Mouse (Mus musculus): ENCODE data around the gene Map3k15. TPM values are rescaled to one million over a fixed set of nuclear protein-coding genes. Genes with fewer than 3 reads are reported as not detected.

Gene Map3k15
- total and polyA plus RNA-seq, 2 experiments from 2014 or later: 0.31 to 1.2 TPM

DNA sequence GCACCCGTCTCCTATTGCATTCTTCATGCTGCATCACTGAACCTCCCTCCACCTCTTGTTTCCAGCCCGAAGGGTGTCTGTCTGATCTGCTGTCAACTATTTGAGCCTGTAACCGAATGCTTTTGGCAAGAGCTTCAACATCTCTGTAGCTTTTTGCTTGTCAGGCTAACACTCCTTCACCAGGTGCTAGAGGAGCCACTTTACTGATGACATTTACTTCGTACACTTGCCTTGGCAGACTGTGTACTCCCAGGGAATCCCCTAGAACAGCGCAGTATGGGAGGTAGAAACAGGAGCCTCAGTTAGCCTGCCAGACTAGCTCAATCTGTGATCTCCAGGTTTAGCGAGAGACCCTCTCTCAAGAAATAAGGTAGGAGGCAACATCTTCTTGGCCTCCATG is 32.8 kb upstream of the Map3k15 start:
- DNase-seq (ENCODE audit: low spot score) (no peak), ATAC-seq (ENCODE audit: low FRiP score) (no peak)
- H3K36me3 ChIP-seq (ENCODE audit: insufficient read depth, low read length): no peaks in the 10 kb centered on the region
- H3K27me3 ChIP-seq (ENCODE audit: insufficient read depth, low read length): no peaks in the 10 kb centered on the region; the same call in 1 of the 2 replicates
- no peak for TF ChIP-seq CTCF (IDR thresholded peaks at IDR 0.05)
- no peak overlapping the region for H3K9ac ChIP-seq (replicated peaks; ENCODE audit: low read length, poor library complexity, severe bottlenecking)
- WGBS: 87% methylated on average over 6 of the region's 6 CpGs
- no peak overlapping the region for H3K27ac ChIP-seq (ENCODE audit: low read depth, low read length)
- H3K4me1 ChIP-seq (ENCODE audit: insufficient read depth, low read length): no peaks in the 10 kb centered on the region
- H3K4me2 ChIP-seq (ENCODE audit: low read depth, low read length, poor library complexity, severe bottlenecking): no peak overlapping the region
- H3K4me3 ChIP-seq (ENCODE audit: low read depth, low read length): no peak overlapping the region
- no peaks in the 10 kb centered on the region for H3K9me3 ChIP-seq (ENCODE audit: low read length)

DNA sequence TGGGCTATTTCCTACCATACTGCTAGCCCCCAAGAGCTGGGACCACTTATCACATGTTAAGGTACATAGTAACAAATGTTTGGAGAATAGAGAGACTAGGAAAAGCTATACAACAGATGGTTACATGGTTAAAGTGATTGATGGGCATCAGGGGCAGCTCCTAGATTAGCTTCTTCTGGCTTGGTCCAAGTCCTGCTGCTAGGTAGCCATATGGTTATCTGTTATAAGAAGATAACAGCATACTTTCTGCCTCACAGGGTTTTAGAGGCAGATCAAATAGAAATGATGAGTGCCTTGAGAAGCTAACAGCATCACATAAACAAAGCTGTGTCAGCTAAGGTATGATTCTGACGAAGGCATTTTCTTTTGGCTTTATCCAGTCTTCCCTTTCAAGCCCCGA is 26.8 kb upstream of the Map3k15 start:
- Histone ChIP-seq H3K4me3 (ENCODE audit: low read depth, low read length) (no peak overlapping the region), H3K4me2 (ENCODE audit: low read depth, low read length, poor library complexity, severe bottlenecking) (no peak overlapping the region), H3K9me3 (ENCODE audit: low read length) (no peaks in the 10 kb centered on the region), H3K27me3 (ENCODE audit: insufficient read depth, low read length) (no peaks in the 10 kb centered on the region), H3K36me3 (ENCODE audit: insufficient read depth, low read length) (no peaks in the 10 kb centered on the region), H3K9ac (replicated peaks; ENCODE audit: low read length, poor library complexity, severe bottlenecking) (no peak overlapping the region), H3K27ac (ENCODE audit: low read depth, low read length) (no peak overlapping the region), H3K4me1 (ENCODE audit: insufficient read depth, low read length) (no peaks in the 10 kb centered on the region)
- TF ChIP-seq CTCF (IDR thresholded peaks at IDR 0.05): no peak
- ATAC-seq (ENCODE audit: low FRiP score) (no peak), DNase-seq (ENCODE audit: low spot score) (no peak)
- WGBS: 76% methylated on average over 2 of the region's 2 CpGs

DNA sequence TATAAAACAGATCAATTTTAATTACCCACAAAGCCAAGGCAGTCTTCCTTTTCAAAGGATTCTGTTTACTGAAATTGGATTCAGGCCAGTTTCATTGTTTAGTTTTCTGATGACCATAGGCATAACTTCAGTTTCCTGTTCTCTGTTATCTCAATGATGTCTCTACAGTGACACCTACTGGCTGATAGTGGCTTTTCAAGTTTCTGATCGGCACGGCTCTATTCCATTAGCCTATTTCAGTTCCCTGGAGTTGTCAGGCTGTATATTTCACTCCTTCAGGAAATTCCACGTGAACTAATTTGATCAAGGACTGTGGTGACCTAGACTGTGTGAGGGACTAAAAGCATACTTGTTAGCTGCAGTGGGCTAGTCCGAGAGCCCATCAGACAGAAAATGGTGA is 25.0 kb upstream of the Map3k15 start:
- H3K9ac ChIP-seq (replicated peaks; ENCODE audit: low read length, poor library complexity, severe bottlenecking): no peak overlapping the region
- H3K27ac ChIP-seq (ENCODE audit: low read depth, low read length): no peak overlapping the region
- no peaks in the 10 kb centered on the region for H3K27me3 ChIP-seq (ENCODE audit: insufficient read depth, low read length)
- no peak overlapping the region for H3K4me3 ChIP-seq (ENCODE audit: low read depth, low read length)
- no peaks in the 10 kb centered on the region for H3K9me3 ChIP-seq (ENCODE audit: low read length)
- H3K36me3 ChIP-seq (ENCODE audit: insufficient read depth, low read length): no peaks in the 10 kb centered on the region
- WGBS: 29% methylated on average over 4 of the region's 4 CpGs
- ATAC-seq (ENCODE audit: low FRiP score): no peak
- no peak overlapping the region for H3K4me2 ChIP-seq (ENCODE audit: low read depth, low read length, poor library complexity, severe bottlenecking)
- peak; percentile 80 for TF ChIP-seq CTCF (IDR thresholded peaks at IDR 0.05)
- no peaks in the 10 kb centered on the region for H3K4me1 ChIP-seq (ENCODE audit: insufficient read depth, low read length)
- peak; percentile 85 for DNase-seq (ENCODE audit: low spot score)

DNA sequence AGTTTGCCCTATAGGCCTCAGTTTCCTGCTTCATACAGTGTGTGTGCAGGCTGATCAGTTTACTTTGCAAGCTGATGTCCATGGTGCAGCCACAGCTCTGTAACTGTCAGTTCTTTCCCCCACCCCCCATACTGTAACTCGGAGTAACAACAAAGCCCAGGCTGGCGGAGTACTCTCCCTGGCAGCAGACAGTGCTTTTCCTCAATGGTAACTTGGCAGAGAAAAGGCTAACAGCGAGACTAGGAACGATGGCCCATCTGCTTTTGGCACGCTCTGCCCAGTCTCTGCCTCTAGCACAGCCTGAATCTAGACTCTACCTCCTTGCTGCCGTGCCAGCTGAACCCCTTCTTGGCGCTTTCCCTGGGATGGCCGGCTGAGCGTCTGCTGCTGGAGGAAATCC is 24.3 kb upstream of the Map3k15 start:
- Histone ChIP-seq H3K9ac (replicated peaks; ENCODE audit: low read length, poor library complexity, severe bottlenecking) (no peak overlapping the region), H3K9me3 (ENCODE audit: low read length) (no peaks in the 10 kb centered on the region), H3K4me2 (ENCODE audit: low read depth, low read length, poor library complexity, severe bottlenecking) (no peak overlapping the region), H3K4me1 (ENCODE audit: insufficient read depth, low read length) (no peaks in the 10 kb centered on the region), H3K4me3 (ENCODE audit: low read depth, low read length) (no peak overlapping the region), H3K27me3 (ENCODE audit: insufficient read depth, low read length) (no peaks in the 10 kb centered on the region), H3K27ac (ENCODE audit: low read depth, low read length) (no peak overlapping the region), H3K36me3 (ENCODE audit: insufficient read depth, low read length) (no peaks in the 10 kb centered on the region)
- DNase-seq (ENCODE audit: low spot score) (peak; percentile 85), ATAC-seq (ENCODE audit: low FRiP score) (peak; percentile 63)
- no peak for TF ChIP-seq CTCF (IDR thresholded peaks at IDR 0.05)
- WGBS: 84% methylated on average over 9 of the region's 9 CpGs

DNA sequence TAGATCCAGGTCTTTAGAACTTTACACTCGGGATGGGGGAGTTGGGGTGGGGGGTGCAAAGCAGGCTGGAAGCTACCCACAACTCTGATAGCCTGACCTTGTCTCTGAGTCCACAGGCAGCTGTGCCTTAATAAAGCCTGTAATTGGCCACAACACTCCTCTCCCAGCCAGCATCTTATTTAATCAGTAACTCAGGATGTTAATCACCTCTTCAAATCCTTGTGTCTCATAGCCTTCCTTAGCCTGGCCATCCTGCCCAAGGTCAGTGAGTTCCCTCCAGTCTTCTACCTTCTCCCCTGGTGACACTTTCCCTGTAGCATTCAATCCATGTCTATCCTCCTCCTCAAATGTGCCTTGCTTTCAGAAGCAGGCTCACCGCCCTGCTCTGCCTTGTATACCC is 19.2 kb upstream of the Map3k15 start:
- no peak overlapping the region for H3K4me3 ChIP-seq (ENCODE audit: low read depth, low read length)
- H3K4me1 ChIP-seq (ENCODE audit: insufficient read depth, low read length): no peaks in the 10 kb centered on the region
- peaks cover 5% of the 10 kb centered on the region; the same call in 1 of the 2 replicates for H3K27me3 ChIP-seq (ENCODE audit: insufficient read depth, low read length)
- H3K9me3 ChIP-seq (ENCODE audit: low read length): no peaks in the 10 kb centered on the region
- no peak for DNase-seq (ENCODE audit: low spot score)
- TF ChIP-seq CTCF (IDR thresholded peaks at IDR 0.05): no peak
- ATAC-seq (ENCODE audit: low FRiP score): no peak
- no peak overlapping the region for H3K9ac ChIP-seq (replicated peaks; ENCODE audit: low read length, poor library complexity, severe bottlenecking)
- H3K27ac ChIP-seq (ENCODE audit: low read depth, low read length): no peak overlapping the region
- no peak overlapping the region for H3K4me2 ChIP-seq (ENCODE audit: low read depth, low read length, poor library complexity, severe bottlenecking)
- no peaks in the 10 kb centered on the region for H3K36me3 ChIP-seq (ENCODE audit: insufficient read depth, low read length)
- WGBS: 96% methylated on average over 2 of the region's 2 CpGs

DNA sequence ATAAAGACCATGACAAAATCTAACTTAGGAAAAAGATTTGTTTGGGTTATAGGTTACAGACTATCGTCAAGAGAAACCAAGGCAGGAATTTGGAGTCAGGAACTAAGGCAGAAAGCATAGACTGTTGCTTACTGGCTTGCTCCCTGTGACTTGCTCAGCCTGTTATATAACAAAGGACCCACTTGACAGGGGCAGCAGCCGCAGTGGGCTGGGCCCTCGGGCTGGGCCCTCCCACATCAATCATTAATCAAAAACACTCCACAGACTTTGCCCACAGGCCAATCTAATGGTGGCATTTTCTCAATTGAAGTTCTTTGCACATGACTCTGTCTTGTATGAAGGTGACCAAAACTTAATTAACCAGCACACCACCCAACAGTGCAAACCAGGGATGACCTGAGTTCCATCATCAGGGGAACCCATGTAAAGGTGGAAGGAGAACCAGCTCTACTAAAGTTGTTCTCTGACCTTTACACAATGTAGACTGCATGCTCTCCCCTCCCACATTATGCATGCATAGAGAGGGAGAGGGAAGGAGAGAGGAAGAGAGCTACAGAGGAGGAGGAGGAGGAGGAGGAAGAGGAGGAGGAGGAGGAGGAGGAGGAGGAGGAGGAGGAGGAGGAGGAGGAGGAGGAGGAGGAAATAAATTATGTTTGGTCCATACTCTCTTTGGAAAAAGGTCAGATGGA is 17.0 kb upstream of the Map3k15 start:
- ATAC-seq (ENCODE audit: low FRiP score) (no peak), DNase-seq (ENCODE audit: low spot score) (no peak)
- 64% methylated on average over 3 of the region's 3 CpGs for whole genome bisulfite sequencing
- no peak overlapping the region for H3K9ac ChIP-seq (replicated peaks; ENCODE audit: low read length, poor library complexity, severe bottlenecking)
- H3K4me2 ChIP-seq (ENCODE audit: low read depth, low read length, poor library complexity, severe bottlenecking): no peak overlapping the region
- TF ChIP-seq CTCF (IDR thresholded peaks at IDR 0.05): no peak
- H3K9me3 ChIP-seq (ENCODE audit: low read length): no peaks in the 10 kb centered on the region
- H3K36me3 ChIP-seq (ENCODE audit: insufficient read depth, low read length): no peaks in the 10 kb centered on the region
- no peaks in the 10 kb centered on the region for H3K4me1 ChIP-seq (ENCODE audit: insufficient read depth, low read length)
- no peak overlapping the region for H3K27ac ChIP-seq (ENCODE audit: low read depth, low read length)
- H3K27me3 ChIP-seq (ENCODE audit: insufficient read depth, low read length): peaks cover 5% of the 10 kb centered on the region; the same call in 1 of the 2 replicates
- H3K4me3 ChIP-seq (ENCODE audit: low read depth, low read length): no peak overlapping the region

All from midbrain, postnatal 0 days (tissue).